Mouse (Mus musculus) megakaryocyte, embryonic 14.5 days (primary cell): ENCODE measurements around the gene Madcam1.

Source experiments
- FLI1 ChIP-seq: IDR thresholded peaks from 2 replicates; pipeline ENCODE4 v1.6.1; 2012; ENCODE audit warnings: low read length, inconsistent platforms, mixed read lengths
- GATA1 ChIP-seq: IDR thresholded peaks from 3 replicates; pipeline ENCODE4 v1.6.1; 2012; ENCODE audit warnings: mixed read lengths, low read length, inconsistent platforms, borderline replicate concordance

- no peak for TF ChIP-seq GATA1
- TF ChIP-seq FLI1, result no peak
These were observed 31.2 kb upstream of the Madcam1 start for GRCm38 (mm10) chr10:79633006-79633777.
